Mouse (Mus musculus): ENCODE measurements around the gene Cttnbp2nl.

Cttnbp2nl gene

GRCm38 (mm10) chr3:105014908-105015307 is 38.0 kb downstream of the Cttnbp2nl start:
- DNase-seq (ENCODE audit: low read depth) = no peak

- no peak for DNase-seq (ENCODE audit: low read depth)
These were observed 40.1 kb downstream of the Cttnbp2nl start for GRCm38 (mm10) chr3:105012696-105013313.

- DNase-seq (ENCODE audit: low read depth) = no peak
These were observed 41.1 kb downstream of the Cttnbp2nl start for GRCm38 (mm10) chr3:105011883-105012282.

DNA sequence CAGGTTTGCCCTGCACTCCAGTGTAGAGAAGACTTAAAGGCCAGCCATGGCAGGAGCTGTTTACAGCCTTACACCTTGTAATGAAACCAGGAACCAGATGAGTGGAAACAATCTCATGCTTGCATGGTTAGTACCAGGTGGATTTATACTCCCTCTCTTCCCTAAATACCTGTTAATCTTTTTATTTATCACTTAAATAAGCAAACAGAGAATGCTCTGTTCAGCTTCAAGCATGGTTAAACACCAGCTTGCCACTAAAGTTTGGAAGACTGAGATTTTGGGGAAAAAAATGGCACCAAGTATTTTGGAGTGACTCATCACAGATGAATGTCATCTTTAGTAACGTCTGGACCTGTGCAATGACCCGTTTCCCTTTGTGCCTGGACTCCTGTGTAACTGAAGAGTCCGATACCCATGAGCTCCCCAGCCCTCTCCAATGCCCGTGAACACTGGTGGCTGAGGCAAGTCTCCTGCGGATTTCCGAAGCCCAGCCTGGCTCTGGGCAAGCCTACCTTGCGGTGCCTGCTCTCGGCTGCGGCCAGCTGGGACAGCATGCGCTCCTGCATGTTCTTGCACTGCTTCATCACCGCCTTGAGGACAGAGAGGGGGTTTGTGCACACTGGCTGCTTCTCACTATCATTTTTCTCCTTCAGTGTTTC is 42.1 kb downstream of the Cttnbp2nl start:
- DNase-seq (ENCODE audit: low read depth) = no peak

GRCm38 (mm10) chr3:105008070-105008469 is 44.9 kb downstream of the Cttnbp2nl start:
- no peak for DNase-seq (ENCODE audit: low read depth)

- no peak for DNase-seq (ENCODE audit: low read depth)
These were observed 46.8 kb downstream of the Cttnbp2nl start for GRCm38 (mm10) chr3:105006101-105006500.

- DNase-seq (ENCODE audit: low read depth) = no peak
These were observed 47.3 kb downstream of the Cttnbp2nl start for GRCm38 (mm10) chr3:105005561-105006065.

DNA sequence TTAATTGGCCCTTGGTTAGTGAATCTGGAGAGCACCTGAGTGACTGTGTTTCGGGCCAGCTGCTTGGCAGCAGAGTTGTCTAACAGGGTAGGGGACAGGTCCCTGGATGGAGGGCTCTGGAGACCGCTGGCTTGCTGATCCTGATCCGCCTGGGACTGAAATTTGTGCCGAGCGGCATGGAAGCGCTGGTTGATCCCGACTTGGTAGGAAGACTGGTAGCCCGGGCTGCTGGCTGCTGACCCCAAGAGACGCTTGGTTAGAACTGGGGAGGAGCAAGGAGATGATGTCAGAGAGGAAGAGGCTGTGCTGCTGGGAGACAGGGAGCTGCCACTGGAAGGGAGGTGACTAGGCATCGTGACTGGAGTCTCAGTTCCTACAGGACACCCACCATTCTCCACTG is 47.9 kb downstream of the Cttnbp2nl start:
- DNase-seq (ENCODE audit: low read depth) = no peak

GRCm38 (mm10) chr3:105003960-105004463 is 48.9 kb downstream of the Cttnbp2nl start:
- DNase-seq (ENCODE audit: low read depth) = no peak

- no peak for DNase-seq (ENCODE audit: low read depth)
These were observed 51.6 kb downstream of the Cttnbp2nl start for GRCm38 (mm10) chr3:105001374-105001773.

DNA sequence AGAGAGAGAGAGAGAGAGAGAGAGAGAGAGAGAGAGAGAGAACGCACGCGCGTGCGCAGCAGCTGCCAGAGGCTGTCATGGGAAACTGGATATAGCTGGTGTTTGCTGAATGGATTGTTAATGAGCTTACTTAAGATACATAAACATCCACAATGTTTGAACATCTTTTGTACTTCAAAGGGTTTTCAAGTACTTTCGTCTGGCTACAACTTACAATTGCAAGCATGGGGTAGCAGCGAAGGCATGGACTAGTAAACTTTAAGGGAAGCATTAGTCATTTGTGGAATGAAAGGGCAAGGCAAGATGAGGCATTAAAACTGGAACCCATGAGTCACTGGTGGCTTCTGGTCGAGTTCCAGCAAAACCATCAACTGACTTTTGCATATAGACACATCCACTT is 52.4 kb downstream of the Cttnbp2nl start:
- no peak for DNase-seq (ENCODE audit: low read depth)

DNA sequence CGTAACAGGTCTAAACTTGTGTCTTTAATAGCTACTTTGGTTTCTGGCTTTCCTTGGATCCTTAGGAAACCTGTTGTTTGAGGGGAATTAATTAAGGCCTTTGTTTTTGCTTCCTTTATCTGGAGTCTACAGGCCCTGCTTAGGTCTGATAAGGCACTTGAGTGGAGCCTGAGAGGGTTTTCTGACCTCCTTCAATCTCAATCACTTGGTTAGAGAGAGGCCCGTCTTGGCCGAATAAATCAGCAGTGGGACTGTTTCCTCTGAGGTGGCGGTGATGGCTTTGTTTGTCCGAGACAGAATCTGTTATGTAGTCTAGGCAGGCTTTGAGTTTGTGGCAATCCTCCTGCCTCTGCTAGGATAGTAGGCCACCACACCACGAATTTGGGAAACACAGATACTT is 55.4 kb downstream of the Cttnbp2nl start:
- DNase-seq (ENCODE audit: low read depth) = no peak

DNA sequence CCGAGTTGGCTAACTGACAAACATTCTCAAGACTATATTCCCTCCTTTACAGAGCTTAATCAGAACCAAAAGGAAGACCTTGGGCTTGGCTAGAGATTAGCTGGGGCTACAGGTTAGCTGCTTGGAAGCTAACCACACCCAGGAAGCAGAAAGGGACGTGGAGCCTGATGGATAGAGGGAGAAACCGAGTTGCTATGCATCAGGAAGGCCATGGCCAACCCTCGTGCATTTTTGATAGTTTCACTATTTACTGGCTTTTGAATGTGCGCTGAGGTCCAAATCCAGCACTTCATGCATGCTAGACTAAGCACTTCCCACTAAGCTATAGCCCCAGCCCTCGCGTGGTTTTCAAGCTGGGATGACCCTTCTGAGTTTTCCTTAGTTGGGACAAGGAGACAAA is 57.2 kb downstream of the Cttnbp2nl start:
- DNase-seq (ENCODE audit: low read depth) = no peak

DNA sequence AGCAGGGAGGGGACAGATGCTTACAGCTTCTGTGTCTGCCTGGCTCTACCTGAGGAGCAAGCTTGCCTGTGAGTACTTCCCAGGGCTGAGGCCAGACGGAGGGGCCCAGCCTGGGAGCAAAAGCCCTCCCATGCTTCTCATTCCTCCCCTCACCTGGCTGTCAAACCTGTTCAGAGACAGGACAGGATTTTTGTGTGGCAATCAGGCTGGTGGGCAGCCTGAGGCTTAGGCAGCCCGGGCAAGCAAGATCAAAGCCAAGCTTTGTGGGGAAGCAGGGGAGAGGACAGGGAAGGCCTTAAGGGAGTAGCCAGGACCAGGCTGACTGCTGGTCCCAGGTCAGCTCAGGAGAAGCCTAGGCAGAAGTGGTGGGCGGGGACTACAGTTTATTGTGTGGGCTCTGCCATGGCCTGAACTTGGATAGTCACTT is 58.5 kb downstream of the Cttnbp2nl start:
- no peak for DNase-seq (ENCODE audit: low read depth)

DNA sequence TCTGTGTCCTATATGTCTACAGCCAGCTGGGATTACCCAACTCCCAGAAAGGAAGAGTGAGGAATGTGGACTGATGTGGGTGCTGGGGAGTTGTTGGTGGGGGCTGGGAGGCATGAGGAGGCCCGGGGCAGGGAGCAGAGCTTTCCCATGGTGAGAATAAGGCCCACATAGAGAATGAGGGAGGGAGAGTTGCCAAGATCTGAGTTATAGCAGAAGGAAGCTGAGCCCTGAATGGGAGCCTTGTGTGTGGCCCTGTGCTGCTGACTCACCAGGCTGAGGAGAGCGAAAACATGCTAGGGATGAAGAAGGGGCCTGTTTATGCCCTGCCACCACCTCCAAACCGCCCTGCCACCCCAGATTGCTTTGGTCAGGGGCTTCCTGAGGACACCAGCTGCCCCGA is 59.1 kb downstream of the Cttnbp2nl start:
- DNase-seq (ENCODE audit: low read depth) = no peak

DNA sequence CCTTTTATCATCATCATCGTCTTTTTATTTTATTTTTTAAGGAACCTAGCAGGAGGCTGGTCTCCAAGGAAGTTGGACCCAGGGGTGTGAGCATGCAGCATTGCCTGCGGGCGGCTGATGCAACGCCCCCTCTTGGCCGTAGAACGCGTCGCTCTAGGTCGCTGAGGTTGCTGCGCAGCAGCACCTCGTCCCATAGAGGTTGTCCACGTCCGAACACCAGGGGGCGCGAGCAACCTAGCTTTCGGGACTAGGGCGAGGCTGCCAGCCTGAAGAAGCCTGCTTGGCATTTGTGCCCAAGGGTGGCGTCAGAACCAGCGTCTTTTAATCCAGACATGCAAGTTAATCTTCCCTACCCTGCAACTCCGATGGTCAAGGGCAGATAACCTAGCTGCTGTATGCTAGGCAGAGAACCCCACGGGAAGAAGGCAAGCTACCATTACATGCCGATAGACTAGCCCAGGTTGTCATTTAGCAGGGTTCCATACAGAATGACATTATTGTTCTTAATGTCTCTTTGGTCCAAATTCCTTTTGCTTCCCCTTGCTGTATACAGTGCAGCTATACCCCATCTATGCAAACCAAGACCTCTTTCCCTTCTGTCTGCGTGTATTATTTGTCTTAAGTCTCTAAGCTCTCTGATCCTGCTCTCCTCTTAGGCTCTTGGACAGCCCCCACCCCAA is 60.1 kb downstream of the Cttnbp2nl start:
- DNase-seq (ENCODE audit: low read depth) = peak; percentile 87

DNA sequence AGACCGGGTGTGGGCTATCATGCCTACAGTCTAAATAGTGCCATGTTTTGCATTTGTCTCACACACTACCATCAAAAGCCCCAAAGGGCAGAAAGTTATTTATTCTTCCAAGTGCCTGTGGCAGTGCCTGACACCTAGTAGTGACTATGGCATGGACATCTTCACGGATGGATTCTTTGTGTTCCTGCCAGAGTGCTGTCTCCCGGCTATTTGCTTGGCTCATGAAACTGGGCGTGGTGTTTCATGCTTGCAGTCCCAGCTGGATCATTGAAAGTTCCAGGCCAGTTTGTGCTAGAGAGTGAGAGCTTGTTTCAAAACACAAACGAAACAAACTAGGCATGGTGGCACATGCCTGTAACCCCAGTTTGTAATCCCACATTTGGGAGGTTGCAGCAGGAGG is 61.2 kb downstream of the Cttnbp2nl start:
- DNase-seq (ENCODE audit: low read depth) = no peak

DNA sequence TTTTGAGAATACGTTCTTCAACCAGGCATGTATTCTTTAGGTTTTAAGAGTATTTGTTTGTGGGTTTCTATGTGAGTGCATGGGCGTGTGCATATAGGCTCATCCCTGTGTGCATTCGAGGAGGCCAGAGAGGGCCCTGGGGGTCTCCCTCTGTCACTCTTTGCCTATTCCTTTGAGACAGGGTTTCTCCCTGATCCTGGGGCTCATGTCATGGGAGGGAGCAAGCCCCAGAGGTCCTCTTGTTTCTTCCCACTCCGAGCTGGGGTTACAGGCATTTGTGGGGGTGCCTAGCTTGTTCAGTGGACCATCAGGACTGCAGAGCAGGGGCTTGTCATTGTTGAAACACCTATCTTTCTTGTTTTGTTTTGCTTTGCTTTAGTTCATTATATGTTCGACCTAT is 65.1 kb downstream of the Cttnbp2nl start:
- no peak for DNase-seq (ENCODE audit: low read depth)

GRCm38 (mm10) chr3:104979735-104980134 is 73.2 kb downstream of the Cttnbp2nl start:
- DNase-seq (ENCODE audit: low read depth) = no peak

DNA sequence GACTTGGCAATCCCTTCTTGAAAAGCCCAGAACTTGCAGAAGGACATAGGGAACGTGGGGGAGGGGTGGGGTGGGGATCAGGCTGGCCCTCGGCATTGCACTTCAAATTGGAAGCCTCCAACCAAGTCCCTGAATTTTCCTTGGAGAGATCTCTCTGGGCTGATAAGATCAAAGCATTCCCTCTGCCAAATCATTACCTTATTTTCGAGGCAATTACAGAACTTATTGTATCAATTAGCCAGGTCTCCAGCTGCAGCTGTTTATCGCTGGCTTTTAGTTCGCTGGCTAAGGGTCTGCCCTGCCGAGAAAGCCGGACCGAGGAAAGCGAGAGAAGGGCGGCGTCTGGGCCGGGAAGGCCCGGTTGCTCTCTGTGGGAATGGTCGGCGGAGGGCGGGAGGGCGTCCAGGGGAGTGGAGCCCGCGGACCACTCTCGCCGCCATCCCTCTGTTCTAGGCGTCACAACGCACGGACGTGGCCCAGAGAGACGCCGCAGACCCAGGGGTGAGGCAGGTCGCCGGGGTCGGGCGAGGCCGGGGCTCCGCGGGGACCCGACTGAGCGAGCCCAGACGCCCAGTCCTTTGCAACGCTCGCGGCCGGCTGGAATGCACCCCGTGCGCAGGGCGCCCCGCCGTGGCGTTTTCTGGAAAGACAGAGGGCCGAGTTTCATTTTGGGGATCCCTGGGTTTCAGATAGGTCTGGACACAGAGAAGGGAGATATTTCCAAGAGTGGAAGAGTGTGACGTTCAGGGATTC is 85.2 kb downstream of the Cttnbp2nl start:
- DNase-seq (ENCODE audit: low read depth) = peak; percentile 79

GRCm38 (mm10) chr3:104965991-104966554 is 86.9 kb downstream of the Cttnbp2nl start:
- DNase-seq (ENCODE audit: low read depth) = no peak

Measured in induced T-regulatory cell, adult 2 months (primary cell).